Mouse (Mus musculus): ENCODE measurements around the gene Coro2b. TPM values are rescaled to one million over a fixed set of nuclear protein-coding genes. Genes with fewer than 3 reads are reported as not detected.

The Coro2b gene
- polyA plus RNA-seq, 2 experiments, result 10.3 to 20.8 TPM

DNA sequence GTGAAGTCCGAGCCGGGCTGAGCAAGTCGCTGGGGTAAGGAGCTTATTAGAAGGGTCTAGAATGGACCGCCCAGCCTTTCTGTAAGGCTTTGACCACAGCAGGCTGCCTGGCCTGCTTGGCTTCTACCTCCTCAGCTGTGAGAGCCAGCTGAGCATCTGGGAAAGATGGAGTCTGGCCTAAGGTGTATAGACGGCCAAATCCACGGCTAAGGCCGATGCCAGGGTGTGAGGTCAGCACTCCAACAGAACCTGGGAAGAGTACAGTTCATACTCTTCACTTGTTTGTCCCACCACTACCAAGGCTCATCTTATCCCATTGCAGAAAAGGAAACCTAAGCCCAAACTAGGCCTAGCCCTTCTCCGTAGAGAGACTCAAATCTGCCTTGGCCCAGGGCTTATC is 1.3 kb downstream of the Coro2b start:
- WGBS, result 74% methylated on average over 8 of the region's 8 CpGs
- TF ChIP-seq POLR2A (IDR thresholded peaks at IDR 0.05; ENCODE audit: borderline replicate concordance, extremely low read depth, insufficient read depth, insufficient read length), result no peak
- DNase-seq (ENCODE audit: low spot score) (no peak), ATAC-seq (ENCODE audit: low FRiP score, low read depth) (no peak)
- peak overlapping the region; percentile 98 for H3K4me2 ChIP-seq (replicated peaks; ENCODE audit: low read depth, low read length, severe bottlenecking)
- H3K4me1 ChIP-seq (ENCODE audit: control insufficient read depth, insufficient read depth, low read length), result peaks cover 10% of the 10 kb centered on the region
- peak overlapping the region; percentile 69; the same call in 1 of the 2 replicates for H3K4me3 ChIP-seq (replicated peaks; ENCODE audit: low read length)
- H3K36me3 ChIP-seq (ENCODE audit: control insufficient read depth, insufficient read depth, low read length), result no peaks in the 10 kb centered on the region
- no peaks in the 10 kb centered on the region for H3K27me3 ChIP-seq (ENCODE audit: control insufficient read depth, insufficient read depth, low read length)
- H3K9ac ChIP-seq (ENCODE audit: low read depth, low read length, severe bottlenecking), result no peak overlapping the region
- H3K27ac ChIP-seq (replicated peaks; ENCODE audit: low read depth, low read length), result no peak overlapping the region
- H3K9me3 ChIP-seq (ENCODE audit: control insufficient read depth, low read length), result no peaks in the 10 kb centered on the region

DNA sequence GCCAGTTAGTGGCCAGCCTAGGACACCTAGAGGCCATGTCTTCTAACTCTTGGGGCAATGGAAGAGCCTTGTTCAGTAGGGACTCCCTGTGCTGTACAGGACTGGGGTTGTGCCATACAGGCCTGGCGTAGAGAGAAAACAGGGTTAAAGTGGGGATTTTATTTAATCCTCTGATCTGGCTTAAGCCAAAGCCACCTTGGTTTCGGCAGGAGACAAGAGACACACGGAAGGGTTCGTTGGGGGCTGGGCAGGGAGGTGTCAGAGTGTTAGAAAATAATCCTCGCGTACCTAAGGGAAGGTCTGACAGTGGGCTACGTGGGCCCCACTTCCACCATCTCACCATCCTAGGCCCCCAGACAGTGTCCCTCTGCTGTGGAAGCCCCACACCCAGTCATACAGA is 2.2 kb downstream of the Coro2b start:
- Histone ChIP-seq H3K4me3 (replicated peaks; ENCODE audit: low read length) (no peak overlapping the region), H3K27ac (replicated peaks; ENCODE audit: low read depth, low read length) (no peak overlapping the region), H3K4me1 (ENCODE audit: control insufficient read depth, insufficient read depth, low read length) (peaks cover 10% of the 10 kb centered on the region), H3K36me3 (ENCODE audit: control insufficient read depth, insufficient read depth, low read length) (no peaks in the 10 kb centered on the region), H3K27me3 (ENCODE audit: control insufficient read depth, insufficient read depth, low read length) (no peaks in the 10 kb centered on the region), H3K9ac (ENCODE audit: low read depth, low read length, severe bottlenecking) (no peak overlapping the region), H3K9me3 (ENCODE audit: control insufficient read depth, low read length) (no peaks in the 10 kb centered on the region), H3K4me2 (replicated peaks; ENCODE audit: low read depth, low read length, severe bottlenecking) (no peak overlapping the region)
- ATAC-seq (ENCODE audit: low FRiP score, low read depth), result no peak
- no peak for DNase-seq (ENCODE audit: low spot score)
- WGBS, result 84% methylated on average over 7 of the region's 7 CpGs
- no peak for TF ChIP-seq POLR2A (IDR thresholded peaks at IDR 0.05; ENCODE audit: borderline replicate concordance, extremely low read depth, insufficient read depth, insufficient read length)

DNA sequence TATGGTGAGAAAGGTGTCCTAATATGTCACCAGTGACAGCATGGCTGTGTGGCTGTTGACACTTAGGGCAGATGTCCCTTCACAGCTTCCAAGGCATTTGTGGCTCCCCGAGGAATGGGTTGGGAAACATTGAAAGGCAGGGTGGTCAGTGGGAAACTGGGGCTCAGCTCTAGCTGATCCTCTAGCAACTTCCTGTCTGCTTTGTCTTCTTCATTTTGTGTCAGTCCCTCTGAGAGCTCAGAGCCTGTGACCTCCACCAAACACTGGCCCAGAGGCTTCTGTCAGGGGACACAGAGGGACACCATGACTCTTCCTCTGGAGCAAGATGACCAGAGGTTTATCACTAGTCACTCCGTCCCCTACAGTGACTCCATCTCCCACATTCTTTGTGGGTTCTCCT is 2.7 kb downstream of the Coro2b start:
- no peak for TF ChIP-seq POLR2A (IDR thresholded peaks at IDR 0.05; ENCODE audit: borderline replicate concordance, extremely low read depth, insufficient read depth, insufficient read length)
- H3K4me2 ChIP-seq (replicated peaks; ENCODE audit: low read depth, low read length, severe bottlenecking), result no peak overlapping the region
- H3K4me1 ChIP-seq (ENCODE audit: control insufficient read depth, insufficient read depth, low read length), result peaks cover 10% of the 10 kb centered on the region
- WGBS, result 85% methylated on average over 2 of the region's 2 CpGs
- ATAC-seq (ENCODE audit: low FRiP score, low read depth), result no peak
- H3K36me3 ChIP-seq (ENCODE audit: control insufficient read depth, insufficient read depth, low read length), result no peaks in the 10 kb centered on the region
- no peaks in the 10 kb centered on the region for H3K9me3 ChIP-seq (ENCODE audit: control insufficient read depth, low read length)
- H3K27ac ChIP-seq (replicated peaks; ENCODE audit: low read depth, low read length), result no peak overlapping the region
- no peak for DNase-seq (ENCODE audit: low spot score)
- no peak overlapping the region for H3K9ac ChIP-seq (ENCODE audit: low read depth, low read length, severe bottlenecking)
- no peaks in the 10 kb centered on the region for H3K27me3 ChIP-seq (ENCODE audit: control insufficient read depth, insufficient read depth, low read length)
- no peak overlapping the region for H3K4me3 ChIP-seq (replicated peaks; ENCODE audit: low read length)

- 73% methylated on average over 11 of the region's 11 CpGs for WGBS
- no peak overlapping the region for H3K27ac ChIP-seq (replicated peaks; ENCODE audit: low read depth, low read length)
Observed at GRCm38 (mm10) chr9:62532876-62533275, 4.0 kb downstream of the Coro2b start.

DNA sequence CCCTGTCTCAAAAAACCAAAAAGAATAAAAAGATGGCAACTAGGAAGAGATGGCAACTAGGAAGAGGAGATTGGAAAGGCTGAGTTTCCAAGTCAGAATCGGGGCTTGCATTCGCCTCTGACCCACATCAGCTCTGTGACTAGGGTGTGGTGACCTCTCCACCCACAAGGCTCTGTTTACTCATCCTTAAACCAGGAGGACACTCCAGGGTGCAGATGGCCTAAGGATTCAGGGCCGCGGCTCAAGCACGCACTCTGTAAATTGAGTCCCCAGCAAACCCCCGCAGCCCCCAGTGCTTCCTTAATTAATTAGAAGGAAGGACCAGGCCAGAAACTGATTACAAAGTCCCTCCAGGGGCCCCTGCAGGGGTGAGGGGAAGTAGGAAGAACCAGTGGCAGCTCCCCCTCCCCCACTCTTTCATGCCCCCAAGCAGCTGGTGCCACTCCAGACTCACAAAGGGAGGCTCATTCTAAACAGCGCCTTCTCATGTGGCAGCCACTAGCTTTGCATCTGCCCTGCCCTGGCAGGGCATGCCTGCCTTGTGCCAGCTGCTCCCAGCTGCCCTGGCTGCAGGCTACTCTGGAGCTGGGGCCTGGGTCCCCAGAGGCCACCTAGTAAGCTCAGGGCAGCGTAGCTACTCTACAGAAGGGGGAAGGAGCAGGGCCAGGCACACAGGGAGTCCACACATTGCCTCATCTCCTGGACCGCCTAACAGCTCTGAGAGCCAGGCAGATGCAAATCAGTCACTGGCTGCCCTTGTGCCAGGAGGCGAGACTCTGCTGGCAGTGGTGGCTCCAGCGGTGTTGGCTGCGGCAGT is 5.2 kb downstream of the Coro2b start:
- no peak for TF ChIP-seq POLR2A (IDR thresholded peaks at IDR 0.05; ENCODE audit: borderline replicate concordance, extremely low read depth, insufficient read depth, insufficient read length)
- WGBS, result 28% methylated on average over 11 of the region's 12 CpGs
- no peaks in the 10 kb centered on the region for H3K27me3 ChIP-seq (ENCODE audit: control insufficient read depth, insufficient read depth, low read length)
- H3K27ac ChIP-seq (replicated peaks; ENCODE audit: low read depth, low read length), result peak overlapping the region; percentile 39; the same call in 1 of the 2 replicates
- peaks cover 13% of the 10 kb centered on the region for H3K4me1 ChIP-seq (ENCODE audit: control insufficient read depth, insufficient read depth, low read length)
- ATAC-seq (ENCODE audit: low FRiP score, low read depth) (peak; percentile 58; the same call in 1 of the 2 replicates), DNase-seq (ENCODE audit: low spot score) (peak; percentile 67)
- no peaks in the 10 kb centered on the region for H3K36me3 ChIP-seq (ENCODE audit: control insufficient read depth, insufficient read depth, low read length)
- no peak overlapping the region for H3K4me3 ChIP-seq (replicated peaks; ENCODE audit: low read length)
- H3K4me2 ChIP-seq (replicated peaks; ENCODE audit: low read depth, low read length, severe bottlenecking), result no peak overlapping the region
- H3K9ac ChIP-seq (ENCODE audit: low read depth, low read length, severe bottlenecking), result peak overlapping the region; percentile 44
- no peaks in the 10 kb centered on the region for H3K9me3 ChIP-seq (ENCODE audit: control insufficient read depth, low read length)

More at GRCm38 (mm10) chr9:62532876-62533275, 4.0 kb downstream of the Coro2b start:
- Histone ChIP-seq H3K9ac (ENCODE audit: low read depth, low read length, severe bottlenecking) (no peak overlapping the region), H3K4me1 (ENCODE audit: control insufficient read depth, insufficient read depth, low read length) (peaks cover 10% of the 10 kb centered on the region), H3K9me3 (ENCODE audit: control insufficient read depth, low read length) (no peaks in the 10 kb centered on the region), H3K4me3 (replicated peaks; ENCODE audit: low read length) (no peak overlapping the region), H3K36me3 (ENCODE audit: control insufficient read depth, insufficient read depth, low read length) (no peaks in the 10 kb centered on the region), H3K4me2 (replicated peaks; ENCODE audit: low read depth, low read length, severe bottlenecking) (no peak overlapping the region), H3K27me3 (ENCODE audit: control insufficient read depth, insufficient read depth, low read length) (no peaks in the 10 kb centered on the region)
- DNase-seq (ENCODE audit: low spot score) (no peak), ATAC-seq (ENCODE audit: low FRiP score, low read depth) (no peak)
- no peak for TF ChIP-seq POLR2A (IDR thresholded peaks at IDR 0.05; ENCODE audit: borderline replicate concordance, extremely low read depth, insufficient read depth, insufficient read length)

Data from limb, embryonic 14.5 days (tissue).